Mouse (Mus musculus): Measurements from ENCODE around the gene Ifnar1. TPM values are rescaled to one million over a fixed set of nuclear protein-coding genes. Genes with fewer than 3 reads are reported as not detected.
A peak's percentile ranks its signal among the peaks of the same experiment; 100 is the strongest.

The Ifnar1 gene
- polyA plus RNA-seq, 1 experiment from 2014 or later, result 19.2 TPM

- H3K27me3 ChIP-seq (ENCODE audit: control insufficient read depth, insufficient read depth, low read length), result no peaks in the 10 kb centered on the region
- no peaks in the 10 kb centered on the region for H3K4me1 ChIP-seq (replicated peaks; ENCODE audit: control insufficient read depth, insufficient read depth)
- no peak overlapping the region for H3K27ac ChIP-seq (replicated peaks)
- no peaks in the 10 kb centered on the region for H3K9me3 ChIP-seq (ENCODE audit: control insufficient read depth, low read length)
- no peak overlapping the region for H3K9ac ChIP-seq (ENCODE audit: low read length)
- H3K36me3 ChIP-seq (ENCODE audit: control insufficient read depth, insufficient read depth, low read length), result peaks cover 35% of the 10 kb centered on the region
- no peak for ATAC-seq (ENCODE audit: low FRiP score, low TSS enrichment)
- H3K4me2 ChIP-seq (replicated peaks; ENCODE audit: low read depth), result no peak overlapping the region
- no peak overlapping the region for H3K4me3 ChIP-seq (ENCODE audit: low read depth, low read length)
- no peak for TF ChIP-seq CTCF (IDR thresholded peaks at IDR 0.05; ENCODE audit: low read depth)
- TF ChIP-seq EP300 (optimal IDR thresholded peaks at IDR 0.05), result no peak
- DNase-seq (ENCODE audit: low spot score), result no peak
- 88% methylated on average over 3 of the region's 3 CpGs for WGBS
These were observed 11.7 kb downstream of the Ifnar1 start for GRCm38 (mm10) chr16:91496766-91497165.

GRCm38 (mm10) chr16:91498041-91498440, 13.0 kb downstream of the Ifnar1 start:
- 91% methylated on average over 7 of the region's 7 CpGs for WGBS
- Histone ChIP-seq H3K4me1 (replicated peaks; ENCODE audit: control insufficient read depth, insufficient read depth) (no peaks in the 10 kb centered on the region), H3K36me3 (ENCODE audit: control insufficient read depth, insufficient read depth, low read length) (peaks cover 31% of the 10 kb centered on the region), H3K27ac (replicated peaks) (no peak overlapping the region), H3K4me2 (replicated peaks; ENCODE audit: low read depth) (no peak overlapping the region), H3K4me3 (ENCODE audit: low read depth, low read length) (no peak overlapping the region), H3K9ac (ENCODE audit: low read length) (no peak overlapping the region), H3K27me3 (ENCODE audit: control insufficient read depth, insufficient read depth, low read length) (no peaks in the 10 kb centered on the region), H3K9me3 (ENCODE audit: control insufficient read depth, low read length) (no peaks in the 10 kb centered on the region)
- DNase-seq (ENCODE audit: low spot score) (no peak), ATAC-seq (ENCODE audit: low FRiP score, low TSS enrichment) (no peak)
- TF ChIP-seq EP300 (optimal IDR thresholded peaks at IDR 0.05) (no peak), CTCF (IDR thresholded peaks at IDR 0.05; ENCODE audit: low read depth) (no peak)

- TF ChIP-seq CTCF (IDR thresholded peaks at IDR 0.05; ENCODE audit: low read depth), result no peak
- TF ChIP-seq EP300 (optimal IDR thresholded peaks at IDR 0.05), result no peak
- H3K27me3 ChIP-seq (ENCODE audit: control insufficient read depth, insufficient read depth, low read length), result no peaks in the 10 kb centered on the region
- H3K9me3 ChIP-seq (ENCODE audit: control insufficient read depth, low read length), result no peaks in the 10 kb centered on the region
- H3K4me2 ChIP-seq (replicated peaks; ENCODE audit: low read depth), result no peak overlapping the region
- no peak overlapping the region for H3K9ac ChIP-seq (ENCODE audit: low read length)
- H3K36me3 ChIP-seq (ENCODE audit: control insufficient read depth, insufficient read depth, low read length), result peaks cover 37% of the 10 kb centered on the region
- H3K4me3 ChIP-seq (ENCODE audit: low read depth, low read length), result no peak overlapping the region
- no peaks in the 10 kb centered on the region for H3K4me1 ChIP-seq (replicated peaks; ENCODE audit: control insufficient read depth, insufficient read depth)
- no peak overlapping the region for H3K27ac ChIP-seq (replicated peaks)
- WGBS, result 89% methylated on average over 7 of the region's 7 CpGs
- ATAC-seq (ENCODE audit: low FRiP score, low TSS enrichment) (no peak), DNase-seq (ENCODE audit: low spot score) (no peak)
These were observed 19.7 kb downstream of the Ifnar1 start for GRCm38 (mm10) chr16:91504701-91505100.

- H3K4me2 ChIP-seq (replicated peaks; ENCODE audit: low read depth), result no peak overlapping the region
- no peaks in the 10 kb centered on the region for H3K27me3 ChIP-seq (ENCODE audit: control insufficient read depth, insufficient read depth, low read length)
- H3K9me3 ChIP-seq (ENCODE audit: control insufficient read depth, low read length), result no peaks in the 10 kb centered on the region
- 89% methylated on average over 15 of the region's 15 CpGs for WGBS
- no peak overlapping the region for H3K4me3 ChIP-seq (ENCODE audit: low read depth, low read length)
- no peak overlapping the region for H3K9ac ChIP-seq (ENCODE audit: low read length)
- no peak overlapping the region for H3K27ac ChIP-seq (replicated peaks)
- no peaks in the 10 kb centered on the region for H3K4me1 ChIP-seq (replicated peaks; ENCODE audit: control insufficient read depth, insufficient read depth)
- TF ChIP-seq CTCF (IDR thresholded peaks at IDR 0.05; ENCODE audit: low read depth), result no peak
- no peak for TF ChIP-seq EP300 (optimal IDR thresholded peaks at IDR 0.05)
- no peak for ATAC-seq (ENCODE audit: low FRiP score, low TSS enrichment)
- H3K36me3 ChIP-seq (ENCODE audit: control insufficient read depth, insufficient read depth, low read length), result peaks cover 36% of the 10 kb centered on the region
- no peak for DNase-seq (ENCODE audit: low spot score)
These were observed 20.1 kb downstream of the Ifnar1 start for GRCm38 (mm10) chr16:91505116-91505601.

- no peaks in the 10 kb centered on the region for H3K9me3 ChIP-seq (ENCODE audit: control insufficient read depth, low read length)
- TF ChIP-seq EP300 (optimal IDR thresholded peaks at IDR 0.05) (no peak), CTCF (IDR thresholded peaks at IDR 0.05; ENCODE audit: low read depth) (no peak)
- no peak overlapping the region for H3K4me2 ChIP-seq (replicated peaks; ENCODE audit: low read depth)
- H3K4me3 ChIP-seq (ENCODE audit: low read depth, low read length), result no peak overlapping the region
- WGBS, result 96% methylated on average over 12 of the region's 12 CpGs
- no peaks in the 10 kb centered on the region for H3K27me3 ChIP-seq (ENCODE audit: control insufficient read depth, insufficient read depth, low read length)
- H3K4me1 ChIP-seq (replicated peaks; ENCODE audit: control insufficient read depth, insufficient read depth), result no peaks in the 10 kb centered on the region
- H3K27ac ChIP-seq (replicated peaks), result no peak overlapping the region
- ATAC-seq (ENCODE audit: low FRiP score, low TSS enrichment) (no peak), DNase-seq (ENCODE audit: low spot score) (no peak)
- H3K9ac ChIP-seq (ENCODE audit: low read length), result no peak overlapping the region
- H3K36me3 ChIP-seq (ENCODE audit: control insufficient read depth, insufficient read depth, low read length), result peaks cover 36% of the 10 kb centered on the region
These were observed 21.4 kb downstream of the Ifnar1 start for GRCm38 (mm10) chr16:91506396-91506795.

- no peak overlapping the region for H3K4me3 ChIP-seq (ENCODE audit: low read depth, low read length)
- H3K36me3 ChIP-seq (ENCODE audit: control insufficient read depth, insufficient read depth, low read length), result peaks cover 2% of the 10 kb centered on the region; the same call in 1 of the 2 replicates
- no peak overlapping the region for H3K9ac ChIP-seq (ENCODE audit: low read length)
- TF ChIP-seq EP300 (optimal IDR thresholded peaks at IDR 0.05) (no peak), CTCF (IDR thresholded peaks at IDR 0.05; ENCODE audit: low read depth) (peak; percentile 98)
- no peak overlapping the region for H3K4me2 ChIP-seq (replicated peaks; ENCODE audit: low read depth)
- 35% methylated on average over 7 of the region's 7 CpGs for WGBS
- ATAC-seq (ENCODE audit: low FRiP score, low TSS enrichment) (peak; percentile 65), DNase-seq (ENCODE audit: low spot score) (peak; percentile 81)
- H3K4me1 ChIP-seq (replicated peaks; ENCODE audit: control insufficient read depth, insufficient read depth), result no peaks in the 10 kb centered on the region
- no peaks in the 10 kb centered on the region for H3K27me3 ChIP-seq (ENCODE audit: control insufficient read depth, insufficient read depth, low read length)
- no peaks in the 10 kb centered on the region for H3K9me3 ChIP-seq (ENCODE audit: control insufficient read depth, low read length)
- no peak overlapping the region for H3K27ac ChIP-seq (replicated peaks)
These were observed 27.2 kb downstream of the Ifnar1 start for GRCm38 (mm10) chr16:91512161-91512787.
